Mouse (Mus musculus): ENCODE results near the gene Trp53bp1. TPM values are rescaled to one million over a fixed set of nuclear protein-coding genes. Genes with fewer than 3 reads are reported as not detected.

Trp53bp1 gene
- total and polyA plus RNA-seq, 2 experiments, result 6.8 to 9.1 TPM

- TF ChIP-seq POLR2A (IDR thresholded peaks at IDR 0.05; ENCODE audit: extremely low read depth, insufficient read depth, low read length) (no peak), CTCF (IDR thresholded peaks at IDR 0.05; ENCODE audit: low read depth, low read length) (no peak)
- WGBS, result 4% methylated on average over 34 of the region's 35 CpGs
- H3K4me1 ChIP-seq (ENCODE audit: control insufficient read depth, insufficient read depth, low read length), result no peaks in the 10 kb centered on the region
- peak overlapping the region; percentile 53; the same call in 1 of the 2 replicates for H3K27ac ChIP-seq (replicated peaks; ENCODE audit: insufficient read depth, low read depth, low read length)
- H3K36me3 ChIP-seq (ENCODE audit: control insufficient read depth, insufficient read depth, low read length), result peaks cover 5% of the 10 kb centered on the region; the same call in 1 of the 2 replicates
- DNase-seq (ENCODE audit: extremely low read depth, low read depth, low spot score), result peak; percentile 8
- peak overlapping the region; percentile 84 for H3K9ac ChIP-seq (ENCODE audit: low read depth, low read length)
- H3K27me3 ChIP-seq (ENCODE audit: control insufficient read depth, insufficient read depth, low read length), result no peaks in the 10 kb centered on the region
- peak overlapping the region; percentile 92 for H3K4me3 ChIP-seq (ENCODE audit: insufficient read depth, low read depth, low read length)
- peaks cover 7% of the 10 kb centered on the region; the same call in 1 of the 2 replicates for H3K79me2 ChIP-seq (ENCODE audit: control insufficient read depth, insufficient read depth, low read length)
These were observed 529 bp downstream of the Trp53bp1 start for GRCm38 (mm10) chr2:121270521-121271235.

- no peaks in the 10 kb centered on the region for H3K4me1 ChIP-seq (ENCODE audit: control insufficient read depth, insufficient read depth, low read length)
- TF ChIP-seq POLR2A (IDR thresholded peaks at IDR 0.05; ENCODE audit: extremely low read depth, insufficient read depth, low read length) (no peak), CTCF (IDR thresholded peaks at IDR 0.05; ENCODE audit: low read depth, low read length) (no peak)
- no peak for DNase-seq (ENCODE audit: extremely low read depth, low read depth, low spot score)
- H3K4me3 ChIP-seq (ENCODE audit: insufficient read depth, low read depth, low read length), result no peak overlapping the region
- H3K9ac ChIP-seq (ENCODE audit: low read depth, low read length), result no peak overlapping the region
- H3K36me3 ChIP-seq (ENCODE audit: control insufficient read depth, insufficient read depth, low read length), result peaks cover 5% of the 10 kb centered on the region; the same call in 1 of the 2 replicates
- H3K79me2 ChIP-seq (ENCODE audit: control insufficient read depth, insufficient read depth, low read length), result peaks cover 7% of the 10 kb centered on the region; the same call in 1 of the 2 replicates
- no peaks in the 10 kb centered on the region for H3K27me3 ChIP-seq (ENCODE audit: control insufficient read depth, insufficient read depth, low read length)
- WGBS, result 49% methylated on average over 8 of the region's 8 CpGs
- H3K27ac ChIP-seq (replicated peaks; ENCODE audit: insufficient read depth, low read depth, low read length), result no peak overlapping the region
These were observed 2.8 kb downstream of the Trp53bp1 start for GRCm38 (mm10) chr2:121268446-121268845.

DNA sequence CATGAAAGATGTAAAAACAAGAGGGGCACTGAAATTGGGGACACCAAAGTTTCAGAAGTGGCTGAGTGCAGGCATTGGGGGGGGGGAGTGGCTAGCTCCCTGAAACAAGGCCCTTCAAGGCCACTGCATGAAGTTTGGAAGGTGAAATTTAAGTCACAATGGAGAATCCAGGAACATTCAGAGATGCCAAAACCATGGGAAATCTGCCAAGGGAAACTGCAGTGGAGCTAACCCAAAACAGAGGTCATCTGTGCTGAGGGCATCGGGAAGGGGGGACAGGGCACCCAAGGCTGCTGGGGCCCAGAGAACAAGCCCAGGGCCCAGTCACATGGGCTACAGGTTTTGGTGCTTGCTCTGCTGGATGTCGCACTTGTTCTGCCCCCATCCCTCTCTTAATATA is 21.4 kb downstream of the Trp53bp1 start:
- Histone ChIP-seq H3K27ac (replicated peaks; ENCODE audit: insufficient read depth, low read depth, low read length) (no peak overlapping the region), H3K27me3 (ENCODE audit: control insufficient read depth, insufficient read depth, low read length) (no peaks in the 10 kb centered on the region), H3K36me3 (ENCODE audit: control insufficient read depth, insufficient read depth, low read length) (peaks cover 55% of the 10 kb centered on the region), H3K9ac (ENCODE audit: low read depth, low read length) (no peak overlapping the region), H3K4me3 (ENCODE audit: insufficient read depth, low read depth, low read length) (no peak overlapping the region), H3K4me1 (ENCODE audit: control insufficient read depth, insufficient read depth, low read length) (no peaks in the 10 kb centered on the region; the same call in 1 of the 2 replicates), H3K79me2 (ENCODE audit: control insufficient read depth, insufficient read depth, low read length) (no peaks in the 10 kb centered on the region)
- no peak for DNase-seq (ENCODE audit: extremely low read depth, low read depth, low spot score)
- 86% methylated on average over 2 of the region's 2 CpGs for WGBS
- TF ChIP-seq POLR2A (IDR thresholded peaks at IDR 0.05; ENCODE audit: extremely low read depth, insufficient read depth, low read length), result no peak
- no peak for TF ChIP-seq CTCF (IDR thresholded peaks at IDR 0.05; ENCODE audit: low read depth, low read length)

DNA sequence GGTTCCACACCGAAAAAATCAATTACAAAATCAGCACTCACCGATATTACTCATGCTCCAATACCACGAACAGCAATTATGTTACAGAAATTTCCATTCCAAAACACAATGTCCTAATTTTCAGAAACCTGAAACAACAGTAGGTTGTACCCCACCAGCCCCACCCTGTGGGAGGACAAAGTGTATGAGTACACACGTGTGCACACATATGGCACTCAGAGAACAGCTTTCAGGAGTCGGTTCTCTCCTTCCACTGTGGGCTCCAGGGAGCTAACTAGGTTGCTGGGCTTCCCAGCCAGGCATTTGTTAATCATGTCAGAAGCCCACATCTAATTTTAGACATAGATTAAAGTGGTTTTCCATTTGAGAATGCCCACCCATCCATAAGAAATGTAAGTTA is 27.1 kb downstream of the Trp53bp1 start:
- Histone ChIP-seq H3K4me1 (ENCODE audit: control insufficient read depth, insufficient read depth, low read length) (no peaks in the 10 kb centered on the region; the same call in 1 of the 2 replicates), H3K27me3 (ENCODE audit: control insufficient read depth, insufficient read depth, low read length) (no peaks in the 10 kb centered on the region), H3K36me3 (ENCODE audit: control insufficient read depth, insufficient read depth, low read length) (peaks cover 29% of the 10 kb centered on the region), H3K4me3 (ENCODE audit: insufficient read depth, low read depth, low read length) (no peak overlapping the region), H3K79me2 (ENCODE audit: control insufficient read depth, insufficient read depth, low read length) (no peaks in the 10 kb centered on the region), H3K27ac (replicated peaks; ENCODE audit: insufficient read depth, low read depth, low read length) (no peak overlapping the region), H3K9ac (ENCODE audit: low read depth, low read length) (no peak overlapping the region)
- 93% methylated on average over 5 of the region's 5 CpGs for WGBS
- TF ChIP-seq POLR2A (IDR thresholded peaks at IDR 0.05; ENCODE audit: extremely low read depth, insufficient read depth, low read length), result no peak
- DNase-seq (ENCODE audit: extremely low read depth, low read depth, low spot score), result no peak

GRCm38 (mm10) chr2:121239426-121239825 is 31.8 kb downstream of the Trp53bp1 start:
- H3K4me3 ChIP-seq (ENCODE audit: insufficient read depth, low read depth, low read length), result no peak overlapping the region
- no peak for DNase-seq (ENCODE audit: extremely low read depth, low read depth, low spot score)
- H3K27ac ChIP-seq (replicated peaks; ENCODE audit: insufficient read depth, low read depth, low read length), result no peak overlapping the region
- peaks cover 26% of the 10 kb centered on the region for H3K36me3 ChIP-seq (ENCODE audit: control insufficient read depth, insufficient read depth, low read length)
- no peaks in the 10 kb centered on the region for H3K4me1 ChIP-seq (ENCODE audit: control insufficient read depth, insufficient read depth, low read length)
- no peak overlapping the region for H3K9ac ChIP-seq (ENCODE audit: low read depth, low read length)
- no peak for TF ChIP-seq POLR2A (IDR thresholded peaks at IDR 0.05; ENCODE audit: extremely low read depth, insufficient read depth, low read length)
- TF ChIP-seq CTCF (IDR thresholded peaks at IDR 0.05; ENCODE audit: low read depth, low read length), result no peak
- no peaks in the 10 kb centered on the region for H3K27me3 ChIP-seq (ENCODE audit: control insufficient read depth, insufficient read depth, low read length)
- no peaks in the 10 kb centered on the region for H3K79me2 ChIP-seq (ENCODE audit: control insufficient read depth, insufficient read depth, low read length)
- WGBS, result 91% methylated on average over 4 of the region's 4 CpGs

- Histone ChIP-seq H3K4me1 (ENCODE audit: control insufficient read depth, insufficient read depth, low read length) (no peaks in the 10 kb centered on the region), H3K4me3 (ENCODE audit: insufficient read depth, low read depth, low read length) (no peak overlapping the region), H3K79me2 (ENCODE audit: control insufficient read depth, insufficient read depth, low read length) (no peaks in the 10 kb centered on the region), H3K36me3 (ENCODE audit: control insufficient read depth, insufficient read depth, low read length) (peaks cover 27% of the 10 kb centered on the region), H3K27me3 (ENCODE audit: control insufficient read depth, insufficient read depth, low read length) (no peaks in the 10 kb centered on the region), H3K9ac (ENCODE audit: low read depth, low read length) (no peak overlapping the region), H3K27ac (replicated peaks; ENCODE audit: insufficient read depth, low read depth, low read length) (no peak overlapping the region)
- 89% methylated on average over 8 of the region's 8 CpGs for WGBS
- TF ChIP-seq CTCF (IDR thresholded peaks at IDR 0.05; ENCODE audit: low read depth, low read length) (no peak), POLR2A (IDR thresholded peaks at IDR 0.05; ENCODE audit: extremely low read depth, insufficient read depth, low read length) (no peak)
- no peak for DNase-seq (ENCODE audit: extremely low read depth, low read depth, low spot score)
These were observed 35.6 kb downstream of the Trp53bp1 start for GRCm38 (mm10) chr2:121235460-121236072.
